ENCODE assay signal across 21 mouse cellular contexts in genomic region chr4:106545817-106546373, GRCm38 (mm10). TPM values are rescaled to one million over a fixed set of nuclear protein-coding genes. Genes with fewer than 3 reads are reported as not detected.
A peak's percentile ranks its signal among the peaks of the same experiment; 100 is the strongest.
DNase-seq lines count a peak whose midpoint lies in the region; ATAC-seq lines count a peak whose summit lies in the region.
"Had no signal": no experiment of that assay in that cellular context is flagged by ENCODE, and none has a peak within 500 bp of the region (broad histone marks: within the 10 kb centered on the region; RNA-seq: fewer than 3 reads in every experiment).

No protein-coding gene starts in this region.

- H3K27ac ChIP-seq in heart, embryonic 12.5 days (ENCODE audit: poor library complexity, severe bottlenecking) = no peak overlapping the region
- H3K27ac ChIP-seq in intestine, embryonic 16.5 days (ENCODE audit: low read length) = peak overlapping the region; percentile 57
- H3K27ac ChIP-seq in intestine, embryonic 15.5 days = no peak overlapping the region
- H3K27ac ChIP-seq: hindbrain, embryonic 13.5 days; lung, embryonic 15.5 days; macrophage; stomach, embryonic 15.5 days had no signal

- H3K4me2 ChIP-seq in heart, embryonic 12.5 days = peak overlapping the region; percentile 22
- no peak overlapping the region for H3K4me2 ChIP-seq in intestine, embryonic 16.5 days (ENCODE audit: low read depth, low read length)
- no peak overlapping the region for H3K4me2 ChIP-seq in intestine, embryonic 15.5 days (replicated peaks)
- H3K4me2 ChIP-seq: hindbrain, embryonic 13.5 days; liver, embryonic 11.5 days; lung, embryonic 15.5 days; stomach, embryonic 15.5 days had no signal

- H3K36me3 ChIP-seq in heart, embryonic 12.5 days = no peaks in the 10 kb centered on the region
- no peaks in the 10 kb centered on the region for H3K36me3 ChIP-seq in intestine, embryonic 16.5 days (ENCODE audit: control insufficient read depth, insufficient read depth, low read length)
- no peaks in the 10 kb centered on the region for H3K36me3 ChIP-seq in intestine, embryonic 15.5 days
- H3K36me3 ChIP-seq: hindbrain, embryonic 13.5 days; lung, embryonic 15.5 days; stomach, embryonic 15.5 days had no signal

- H3K9me3 ChIP-seq in heart, embryonic 12.5 days (replicated peaks) = no peaks in the 10 kb centered on the region
- no peaks in the 10 kb centered on the region for H3K9me3 ChIP-seq in intestine, embryonic 16.5 days (ENCODE audit: control insufficient read depth, low read length)
- H3K9me3 ChIP-seq in intestine, embryonic 15.5 days = no peaks in the 10 kb centered on the region
- H3K9me3 ChIP-seq: hindbrain, embryonic 13.5 days; lung, embryonic 15.5 days; stomach, embryonic 15.5 days had no signal

- intact Hi-C loops in heart, postnatal 25 days (cut with DNase I) = no loop called here

- DNase-seq in heart, postnatal 25 days (ENCODE audit: low spot score) = no peak
- DNase-seq in embryo, embryonic 10 days (ENCODE audit: low spot score) = peak; percentile 51
- no peak for DNase-seq in right cerebral cortex, postnatal 4 days
- DNase-seq: adrenal gland, postnatal 14 days; cerebellum, adult 11-12 months; kidney, adult 11 months; kidney, postnatal 14 days; left cerebral cortex, postnatal 4 days; thymus, postnatal 25 days had no signal

- no peak overlapping the region for H3K4me3 ChIP-seq in heart, embryonic 12.5 days
- H3K4me3 ChIP-seq in intestine, embryonic 16.5 days (ENCODE audit: low read length) = no peak overlapping the region
- no peak overlapping the region for H3K4me3 ChIP-seq in intestine, embryonic 15.5 days (replicated peaks)
- H3K4me3 ChIP-seq: hindbrain, embryonic 13.5 days; lung, embryonic 15.5 days; stomach, embryonic 15.5 days had no signal

- ATAC-seq in heart, embryonic 12.5 days (ENCODE audit: insufficient number of reproducible peaks, low FRiP score) = no peak
- peak; percentile 51 for ATAC-seq in intestine, embryonic 16.5 days
- ATAC-seq in intestine, embryonic 15.5 days = no peak; the same call in 1 of the 2 replicates
- ATAC-seq in megakaryocyte, adult 5-6 weeks (ENCODE audit: poor library complexity, severe bottlenecking) = peak; percentile 45; the same call in 1 of the 2 replicates
- ATAC-seq: midbrain, embryonic 16.5 days had no signal

- peaks cover 25% of the 10 kb centered on the region for H3K4me1 ChIP-seq in heart, embryonic 12.5 days (replicated peaks)
- H3K4me1 ChIP-seq in intestine, embryonic 16.5 days (ENCODE audit: control insufficient read depth, insufficient read depth, low read length) = peaks cover 11% of the 10 kb centered on the region
- peaks cover 7% of the 10 kb centered on the region; the same call in 1 of the 2 replicates for H3K4me1 ChIP-seq in intestine, embryonic 15.5 days (replicated peaks)
- H3K4me1 ChIP-seq: lung, embryonic 15.5 days; stomach, embryonic 15.5 days had no signal

- H3K27me3 ChIP-seq in heart, embryonic 12.5 days (replicated peaks) = peaks cover 27% of the 10 kb centered on the region
- no peaks in the 10 kb centered on the region for H3K27me3 ChIP-seq in intestine, embryonic 16.5 days (replicated peaks; ENCODE audit: control insufficient read depth, insufficient read depth, low read length)
- H3K27me3 ChIP-seq in intestine, embryonic 15.5 days (replicated peaks) = no peaks in the 10 kb centered on the region
- H3K27me3 ChIP-seq: hindbrain, embryonic 13.5 days; lung, embryonic 15.5 days; stomach, embryonic 15.5 days had no signal

- WGBS in heart, embryonic 12.5 days = 21% methylated on average over 8 of the region's 8 CpGs
- 48% methylated on average over 8 of the region's 8 CpGs for WGBS in intestine, embryonic 16.5 days
- 48% methylated on average over 8 of the region's 8 CpGs for WGBS in intestine, embryonic 15.5 days

- H3K9ac ChIP-seq in heart, embryonic 12.5 days = no peak overlapping the region
- 0 out of 2 replicates have a peak overlapping the region, but pooled peaks have one; percentile 8 for H3K9ac ChIP-seq in intestine, embryonic 16.5 days (ENCODE audit: low read depth, low read length)
- no peak overlapping the region for H3K9ac ChIP-seq in intestine, embryonic 15.5 days
- H3K9ac ChIP-seq: hindbrain, embryonic 13.5 days; lung, embryonic 15.5 days; stomach, embryonic 15.5 days had no signal

RNA-seq across cellular contexts. Expression of gene Dhcr24, which starts 14.9 kb away (rescaled TPM):
- 3.9 and 4.7 TPM in 2 replicates for polyA plus RNA-seq in heart, embryonic 12.5 days (2016; fragmentation: Nextera tagmentation; extraction: Ambion mirVana)
- 1 to 10 TPM; 2.4 TPM for total RNA-seq in heart, postnatal 25 days (2021)
- polyA plus RNA-seq in intestine, embryonic 16.5 days (2015; fragmentation: Nextera tagmentation; extraction: Ambion mirVana) = 5.5 and 6.4 TPM in 2 replicates
- polyA plus RNA-seq in intestine, embryonic 15.5 days (2015; fragmentation: Nextera tagmentation; extraction: Ambion mirVana) = 8.0 and 9.1 TPM in 2 replicates
- 6.2 and 7.6 TPM in 2 replicates for total RNA-seq in megakaryocyte, adult 5-6 weeks (2015)
- total RNA-seq in megakaryocyte, adult 5-6 weeks (2017) = 5.4 and 5.7 TPM in 2 replicates

RNA-seq across cellular contexts. Expression of gene Bsnd, which starts 53.8 kb away (rescaled TPM):
- polyA plus RNA-seq in heart, embryonic 12.5 days (2016; fragmentation: Nextera tagmentation; extraction: Ambion mirVana) = not detected in 2 replicates
- total RNA-seq in heart, postnatal 25 days (2021) = not detected
- not detected in 2 replicates for polyA plus RNA-seq in intestine, embryonic 16.5 days (2015; fragmentation: Nextera tagmentation; extraction: Ambion mirVana)
- polyA plus RNA-seq in intestine, embryonic 15.5 days (2015; fragmentation: Nextera tagmentation; extraction: Ambion mirVana) = not detected in 2 replicates
- not detected in 2 replicates for total RNA-seq in megakaryocyte, adult 5-6 weeks (2015)
- total RNA-seq in megakaryocyte, adult 5-6 weeks (2017) = not detected in 2 replicates
- total RNA-seq: adrenal gland, postnatal 14 days; layer of hippocampus, adult 8-10 months; left cerebral cortex, adult 18-20 months; left cerebral cortex, postnatal 4 days had no signal
- polyA plus RNA-seq: hindbrain, embryonic 13.5 days; liver, embryonic 11.5 days; lung, embryonic 15.5 days; macrophage; midbrain, embryonic 16.5 days; stomach, embryonic 15.5 days had no signal

Comparison
In these comparisons a context has a peak if more than half of its experiments do, and no peak if none do; other contexts are left out.
1. ATAC-seq: peak in intestine, embryonic 16.5 days (single experiment) and megakaryocyte, adult 5-6 weeks (single experiment); none in heart, embryonic 12.5 days (single experiment) and intestine, embryonic 15.5 days (single experiment).